Mouse (Mus musculus) midbrain, embryonic 10.5 days (tissue): ENCODE measurements around the gene Tmf1. TPM values are rescaled to one million over a fixed set of nuclear protein-coding genes. Genes with fewer than 3 reads are reported as not detected.
A peak's percentile ranks its signal among the peaks of the same experiment; 100 is the strongest.

ENCODE experiments used
- DNase-seq: peaks from one replicate; pipeline ENCODE4 v3.0.0-alpha.2; 2017; ENCODE audit warnings: low spot score
- H3K27ac ChIP-seq: fragments of 300-500 bp; sonication (generic); replicated peaks from 2 replicates; pipeline ENCODE4 v1.5.1; 2016; ENCODE audit warnings: mild to moderate bottlenecking
- H3K27me3 ChIP-seq: fragments of 300-500 bp; sonication (generic); 2 replicates; pipeline ENCODE4 v1.6.1; 2016; ENCODE audit warnings: low read depth, mild to moderate bottlenecking; ENCODE audit not compliant: poor library complexity, severe bottlenecking
- H3K36me3 ChIP-seq: fragments of 300-500 bp; sonication (generic); 2 replicates; pipeline ENCODE4 v1.6.1; 2016; ENCODE audit warnings: mild to moderate bottlenecking, moderate library complexity
- H3K4me1 ChIP-seq: fragments of 300-500 bp; sonication (generic); 2 replicates; pipeline ENCODE4 v1.6.1; 2016
- H3K4me3 ChIP-seq: fragments of 300-500 bp; sonication (generic); 2 replicates; pipeline ENCODE4 v1.5.1; 2016; ENCODE audit warnings: mild to moderate bottlenecking, moderate library complexity
- H3K9me3 ChIP-seq: fragments of 300-500 bp; sonication (generic); replicated peaks from 2 replicates; pipeline ENCODE4 v1.6.1; 2016; ENCODE audit warnings: mild to moderate bottlenecking
- WGBS: fragments of 180-500 bp; shearing (Covaris S2); methylation state at CpG from one replicate; pipeline ENCODE4 v1.1.7; 2016; 5-methylcytosine and 5-hydroxymethylcytosine counted together
- polyA plus RNA-seq: library from polyadenylated mRNA; unstranded; fragments of >200 nt; fragmentation: Nextera tagmentation; extraction: Ambion mirVana; gene quantifications from 2 replicates; pipeline ENCODE4 v1.2.1, GENCODE M21; 2016

Tmf1 gene
- polyA plus RNA-seq, 1 experiment from 2014 or later = 24.1 TPM

DNA sequence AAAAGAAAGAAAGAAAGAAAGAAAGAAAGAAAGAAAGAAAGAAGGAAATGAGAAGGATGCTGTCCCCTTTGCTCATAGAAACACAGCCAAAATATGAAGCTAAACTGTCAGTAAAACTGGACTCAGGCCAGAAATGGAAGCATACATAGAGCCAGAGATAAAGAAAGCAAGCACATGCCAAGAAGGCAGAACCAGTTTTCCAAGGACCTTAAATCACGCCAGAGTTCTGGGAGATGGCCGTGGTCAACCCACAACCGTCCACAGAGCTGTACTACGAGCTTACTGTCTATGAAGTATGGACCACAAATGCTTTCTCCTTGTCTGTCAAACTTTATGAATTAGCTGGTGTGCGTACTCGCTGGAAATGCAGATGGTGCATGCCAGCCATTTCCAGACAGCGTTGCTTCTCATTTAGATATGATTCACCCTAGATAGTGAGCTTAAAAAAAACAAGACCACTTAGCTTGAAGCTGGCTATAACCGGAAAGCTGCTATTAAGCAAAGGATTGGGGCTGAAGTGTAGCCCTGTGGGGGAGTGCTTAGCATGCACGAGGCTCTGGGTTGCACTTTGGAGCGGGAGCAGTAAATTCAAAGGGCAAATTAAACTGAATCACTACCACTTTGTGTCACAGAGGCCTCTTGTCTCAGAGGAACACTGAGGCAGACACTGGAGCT is 54.4 kb downstream of the Tmf1 start:
- no peaks in the 10 kb centered on the region for H3K27me3 ChIP-seq
- no peak for DNase-seq
- H3K27ac ChIP-seq = no peak overlapping the region
- no peaks in the 10 kb centered on the region for H3K9me3 ChIP-seq
- no peaks in the 10 kb centered on the region for H3K4me1 ChIP-seq
- H3K4me3 ChIP-seq = no peak overlapping the region
- 90% methylated on average over 10 of the region's 10 CpGs for WGBS
- no peaks in the 10 kb centered on the region for H3K36me3 ChIP-seq

DNA sequence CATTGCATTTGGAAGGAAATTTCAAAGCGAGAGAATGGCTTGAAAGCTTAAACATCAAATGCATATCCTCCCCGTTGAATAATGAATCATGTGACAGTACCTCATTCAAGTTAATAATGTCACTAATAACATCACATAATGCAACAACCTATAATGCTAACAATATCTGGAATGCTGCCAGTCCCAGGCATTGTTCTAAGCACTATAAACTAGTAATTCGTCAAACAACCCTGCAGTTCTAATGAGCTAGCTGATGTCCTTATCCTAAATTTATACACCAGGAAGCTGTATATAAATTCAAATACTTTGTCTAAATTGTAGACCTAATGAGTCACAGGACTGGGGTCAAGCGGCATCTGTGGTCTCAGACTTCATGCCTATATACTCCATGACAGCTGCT is 58.0 kb downstream of the Tmf1 start:
- Histone ChIP-seq H3K36me3 (no peaks in the 10 kb centered on the region), H3K9me3 (no peaks in the 10 kb centered on the region), H3K4me1 (no peaks in the 10 kb centered on the region), H3K27ac (no peak overlapping the region), H3K4me3 (no peak overlapping the region), H3K27me3 (no peaks in the 10 kb centered on the region)
- DNase-seq = no peak
- WGBS = 91% methylated on average over 4 of the region's 4 CpGs

DNA sequence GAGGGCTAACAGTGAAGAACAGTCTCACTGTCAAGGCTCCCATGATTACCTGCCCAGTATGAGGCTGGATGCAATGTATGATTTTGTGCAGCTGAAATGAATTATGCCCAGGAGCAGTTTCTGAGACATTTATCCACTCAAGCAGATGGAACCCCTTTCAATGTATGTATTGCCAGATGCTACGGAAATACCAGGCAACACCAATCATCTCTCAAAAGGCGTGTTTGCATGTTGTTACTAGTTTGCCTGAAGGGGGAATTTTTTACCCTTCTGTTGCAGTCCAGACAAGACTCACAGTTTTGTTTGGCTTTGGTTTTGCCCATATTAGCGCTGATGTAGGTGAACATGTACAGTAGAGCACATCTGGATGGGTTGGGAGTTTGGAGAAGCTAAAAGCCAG is 60.6 kb downstream of the Tmf1 start:
- Histone ChIP-seq H3K9me3 (no peaks in the 10 kb centered on the region), H3K4me3 (no peak overlapping the region), H3K27me3 (no peaks in the 10 kb centered on the region), H3K36me3 (no peaks in the 10 kb centered on the region), H3K27ac (no peak overlapping the region), H3K4me1 (no peaks in the 10 kb centered on the region)
- no peak for DNase-seq
- WGBS = 83% methylated on average over 3 of the region's 3 CpGs

DNA sequence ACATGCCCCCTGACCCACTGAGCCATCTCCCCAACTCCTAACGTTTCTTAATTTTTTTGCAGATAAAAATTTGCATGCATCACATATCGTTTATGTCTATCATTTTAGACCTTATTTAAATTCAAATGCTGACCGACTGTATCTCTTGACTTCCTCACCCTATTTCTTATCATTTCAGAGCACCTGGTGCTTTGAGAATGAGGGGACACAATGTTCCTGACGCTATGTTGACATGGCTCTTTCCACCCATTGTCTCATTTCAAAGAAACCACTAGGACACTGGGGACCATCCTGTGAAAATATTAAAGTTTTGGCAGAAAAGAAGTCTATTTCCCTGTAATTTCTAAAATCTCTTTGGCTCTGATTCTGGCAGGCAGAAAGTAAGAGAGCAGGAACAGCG is 62.0 kb downstream of the Tmf1 start:
- Histone ChIP-seq H3K4me3 (no peak overlapping the region), H3K4me1 (no peaks in the 10 kb centered on the region), H3K27ac (no peak overlapping the region), H3K9me3 (no peaks in the 10 kb centered on the region), H3K36me3 (no peaks in the 10 kb centered on the region), H3K27me3 (no peaks in the 10 kb centered on the region)
- no peak for DNase-seq
- 89% methylated on average over 5 of the region's 5 CpGs for WGBS

DNA sequence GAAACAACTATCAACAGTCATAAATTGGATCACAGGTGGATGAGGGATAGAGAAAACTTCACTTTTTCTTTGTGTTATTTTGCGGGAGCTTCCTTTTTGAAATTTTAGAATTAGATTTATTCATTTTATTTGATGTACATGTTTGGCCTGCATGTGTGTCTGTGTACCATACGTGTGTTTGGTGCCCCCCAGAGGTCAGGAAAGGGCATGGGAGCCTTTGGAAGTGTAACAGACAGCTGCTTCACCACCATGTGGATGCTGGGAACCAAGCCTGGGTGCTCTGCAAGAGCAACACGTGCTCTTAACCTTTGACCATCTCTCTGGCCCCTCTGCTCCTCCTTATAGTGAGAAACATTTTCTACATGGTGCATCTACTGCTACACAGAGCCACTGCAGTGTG is 64.1 kb downstream of the Tmf1 start:
- H3K27ac ChIP-seq = no peak overlapping the region
- no peak for DNase-seq
- H3K4me3 ChIP-seq = no peak overlapping the region
- no peaks in the 10 kb centered on the region for H3K4me1 ChIP-seq
- H3K27me3 ChIP-seq = no peaks in the 10 kb centered on the region
- H3K36me3 ChIP-seq = no peaks in the 10 kb centered on the region
- WGBS = 66% methylated on average over 3 of the region's 3 CpGs
- no peaks in the 10 kb centered on the region for H3K9me3 ChIP-seq

DNA sequence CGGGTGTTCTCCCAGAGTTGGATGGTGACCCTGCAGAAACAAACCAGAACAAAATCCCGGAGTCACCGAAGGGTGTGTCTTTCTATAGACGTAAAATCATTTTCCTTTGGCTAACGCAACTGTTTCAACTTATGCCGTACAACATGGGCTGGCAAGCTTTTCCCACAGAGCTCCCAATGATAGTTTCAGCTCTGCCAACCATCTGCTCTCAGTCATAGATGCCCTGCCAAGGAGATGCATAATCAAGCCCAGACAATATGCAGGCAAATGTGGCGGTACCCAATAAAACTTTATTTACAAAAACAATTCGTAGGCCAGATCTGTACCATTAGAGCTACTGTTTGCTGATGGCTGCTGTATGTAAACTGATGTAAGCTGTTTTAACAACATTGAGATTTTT is 66.7 kb downstream of the Tmf1 start:
- no peak overlapping the region for H3K27ac ChIP-seq
- no peaks in the 10 kb centered on the region for H3K27me3 ChIP-seq

DNA sequence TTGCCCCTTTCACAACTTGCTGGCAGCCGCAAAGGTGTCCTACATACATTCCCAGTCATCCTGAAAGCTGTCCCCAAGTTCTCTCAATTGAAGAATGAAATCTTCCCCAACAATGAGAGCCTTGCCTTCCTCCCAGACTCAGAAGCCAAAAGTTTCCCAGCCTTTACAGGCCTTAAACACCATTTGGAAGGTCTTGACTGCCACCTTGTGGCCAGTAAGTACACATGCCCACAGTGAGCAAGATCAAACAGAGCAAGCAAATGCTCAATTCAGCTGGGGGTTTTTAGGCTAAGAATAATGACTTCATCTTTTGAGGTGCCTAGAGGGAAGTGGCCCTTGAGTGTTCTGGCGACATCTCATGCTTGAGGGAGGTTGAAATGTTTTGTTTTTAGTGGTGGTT is 72.1 kb downstream of the Tmf1 start:
- Histone ChIP-seq H3K36me3 (no peaks in the 10 kb centered on the region), H3K27ac (no peak overlapping the region), H3K4me3 (no peak overlapping the region), H3K27me3 (peaks cover 12% of the 10 kb centered on the region), H3K9me3 (no peaks in the 10 kb centered on the region), H3K4me1 (peaks cover 24% of the 10 kb centered on the region)
- DNase-seq = peak; percentile 56
- WGBS = 18% methylated on average over 2 of the region's 2 CpGs

More for the DNA sequence above, 66.7 kb downstream of the Tmf1 start:
- DNase-seq = no peak
- Histone ChIP-seq H3K4me3 (no peak overlapping the region), H3K9me3 (no peaks in the 10 kb centered on the region), H3K4me1 (no peaks in the 10 kb centered on the region), H3K36me3 (no peaks in the 10 kb centered on the region)
- 93% methylated on average over 8 of the region's 8 CpGs for WGBS

DNA sequence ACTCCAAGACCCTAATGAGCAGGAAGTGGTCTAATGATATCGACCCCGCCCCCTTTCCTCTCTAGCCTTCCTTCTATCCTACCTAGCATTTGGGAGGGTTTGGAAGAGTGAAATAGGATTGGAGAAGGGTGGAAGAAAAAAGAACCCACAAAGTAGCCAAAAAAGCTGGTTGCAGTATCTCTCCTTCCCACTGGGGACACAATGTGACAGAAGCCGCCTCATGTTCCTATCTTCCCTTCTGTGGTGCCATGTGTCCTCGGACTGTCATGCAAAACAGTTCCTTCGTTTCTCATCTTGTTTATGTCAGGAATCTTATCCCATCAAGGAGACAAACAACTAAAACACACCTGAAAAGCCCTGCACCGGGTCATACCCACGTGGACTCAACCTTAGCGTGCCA is 72.8 kb downstream of the Tmf1 start:
- whole genome bisulfite sequencing = 83% methylated on average over 8 of the region's 8 CpGs
- no peak overlapping the region for H3K27ac ChIP-seq
- no peaks in the 10 kb centered on the region for H3K36me3 ChIP-seq
- DNase-seq = no peak
- peaks cover 31% of the 10 kb centered on the region for H3K4me1 ChIP-seq
- no peak overlapping the region for H3K4me3 ChIP-seq
- no peaks in the 10 kb centered on the region for H3K9me3 ChIP-seq
- peaks cover 14% of the 10 kb centered on the region for H3K27me3 ChIP-seq

DNA sequence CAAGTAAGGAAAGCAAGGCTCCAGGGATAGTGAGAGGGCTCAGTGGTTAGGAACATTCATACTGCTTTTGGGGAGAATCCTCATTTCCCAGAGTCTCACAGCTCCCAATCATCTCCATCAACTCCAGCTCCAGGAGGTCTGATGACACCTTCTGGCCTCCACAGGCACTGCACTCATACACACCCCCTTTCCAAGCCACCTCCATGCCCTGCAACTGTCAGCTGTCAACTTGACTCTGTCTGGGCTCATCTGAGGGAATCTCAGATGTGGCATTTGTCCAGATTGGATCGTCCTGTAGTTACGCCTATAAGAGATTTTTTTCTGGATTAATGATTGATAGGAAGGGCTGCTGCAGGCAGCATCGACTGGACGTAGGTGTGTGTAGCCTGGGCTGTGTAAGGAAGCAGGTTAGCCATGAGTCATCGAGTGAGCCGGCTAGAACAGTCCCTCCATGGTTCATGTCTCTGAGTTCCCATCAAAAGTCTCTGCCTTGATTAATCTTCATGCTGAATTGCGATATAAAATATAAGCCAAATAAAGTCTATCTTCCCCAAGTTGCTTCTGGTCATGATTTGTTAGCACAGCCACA is 74.6 kb downstream of the Tmf1 start:
- peak; percentile 39 for DNase-seq
- Histone ChIP-seq H3K36me3 (no peaks in the 10 kb centered on the region), H3K9me3 (no peaks in the 10 kb centered on the region), H3K4me3 (no peak overlapping the region), H3K4me1 (peaks cover 35% of the 10 kb centered on the region), H3K27me3 (peaks cover 19% of the 10 kb centered on the region), H3K27ac (no peak overlapping the region)
- WGBS = 82% methylated on average over 7 of the region's 7 CpGs

Other genes starting within 250 kb of the Tmf1 start
- 1.8 and 3.0 TPM in 2 replicates for gene Fam19a4, start 118.7 kb downstream of the Tmf1 start, polyA plus RNA-seq
- 10.1 and 11.1 TPM in 2 replicates for gene Eogt, start 29.9 kb downstream of the Tmf1 start, polyA plus RNA-seq
- 85.0 and 85.6 TPM in 2 replicates for gene Uba3, start 26.5 kb upstream of the Tmf1 start, polyA plus RNA-seq
- 40.0 and 48.7 TPM in 2 replicates for gene Arl6ip5, start 31.6 kb upstream of the Tmf1 start, polyA plus RNA-seq
- gene Lmod3, start 73.6 kb upstream of the Tmf1 start, polyA plus RNA-seq = not detected in 2 replicates